Mouse (Mus musculus): ENCODE results near the gene Klhl32. TPM values are rescaled to one million over a fixed set of nuclear protein-coding genes. Genes with fewer than 3 reads are reported as not detected.

Klhl32 gene
- polyA plus RNA-seq, 1 experiment, result not detected

DNA sequence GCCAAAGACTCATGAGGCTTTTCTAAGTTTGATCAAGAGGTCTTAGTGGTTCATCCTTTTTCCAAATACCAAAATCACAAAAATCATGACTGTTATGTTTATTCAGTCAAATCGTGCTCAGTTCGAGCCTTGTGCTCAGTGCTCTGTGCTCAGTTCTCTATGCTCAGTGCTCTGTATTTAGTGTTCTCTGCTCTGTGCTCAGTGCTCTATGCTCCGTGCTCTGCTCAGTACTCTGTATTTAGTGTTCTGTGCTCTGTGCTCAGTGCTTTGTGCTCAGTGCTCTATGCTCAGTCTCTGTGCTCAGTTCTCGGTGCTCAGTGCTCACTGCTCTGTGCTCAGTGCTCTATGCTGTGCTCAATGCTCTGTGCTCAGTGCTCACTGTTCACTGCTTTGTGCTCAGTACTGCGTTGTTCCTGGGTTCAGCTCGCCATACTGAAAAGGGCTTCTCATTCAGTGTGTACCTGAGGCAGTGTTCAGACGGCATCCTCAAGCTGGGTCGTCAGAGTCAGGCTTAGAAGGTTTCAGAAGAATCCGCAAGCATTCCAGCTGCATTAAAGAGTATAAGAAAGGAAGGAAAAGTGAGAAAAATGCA lies 50.5 kb downstream of the Klhl32 start:
- TF ChIP-seq GATA1 (IDR thresholded peaks at IDR 0.05; ENCODE audit: low read length), result no peak

DNA sequence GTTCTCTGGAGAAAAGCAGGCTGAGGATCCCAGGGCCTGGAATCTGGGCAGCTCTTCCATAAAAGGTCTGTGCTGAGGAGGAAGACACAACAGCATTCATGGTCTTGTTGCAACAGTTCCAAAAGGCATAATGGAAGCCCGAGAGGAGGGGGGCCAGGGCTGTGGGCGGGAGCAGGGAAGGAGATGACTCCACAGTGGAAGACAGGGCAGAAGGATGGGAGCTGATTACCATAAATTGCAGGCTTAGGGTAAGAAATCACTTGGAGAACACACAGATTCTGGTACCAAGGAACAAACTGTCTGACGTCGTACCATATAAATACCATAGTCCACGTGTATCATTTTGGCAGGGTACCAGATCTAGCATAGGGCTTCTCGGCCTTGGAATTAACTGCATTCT lies 51.9 kb downstream of the Klhl32 start:
- no peak for TF ChIP-seq GATA1 (IDR thresholded peaks at IDR 0.05; ENCODE audit: low read length)

DNA sequence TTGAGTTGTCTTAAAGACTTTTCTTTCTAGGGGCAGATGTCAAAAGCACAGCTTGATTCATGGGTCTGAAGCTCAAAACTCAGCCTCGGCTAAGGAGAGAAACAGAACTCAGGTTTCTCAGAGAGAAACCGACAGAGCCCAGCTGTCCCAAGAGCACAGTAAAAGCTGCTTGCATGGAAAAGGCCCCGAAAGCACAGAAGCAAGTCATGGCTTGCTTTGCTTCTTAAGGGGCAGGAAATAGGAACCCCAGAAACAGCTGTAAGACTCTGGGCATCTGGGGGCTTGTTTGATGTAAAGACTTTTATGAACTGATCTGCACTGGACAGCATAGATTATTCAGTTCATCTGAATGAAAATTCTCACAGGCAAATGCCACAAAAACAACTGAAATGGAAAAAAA lies 53.1 kb downstream of the Klhl32 start:
- TF ChIP-seq GATA1 (IDR thresholded peaks at IDR 0.05; ENCODE audit: low read length), result no peak

DNA sequence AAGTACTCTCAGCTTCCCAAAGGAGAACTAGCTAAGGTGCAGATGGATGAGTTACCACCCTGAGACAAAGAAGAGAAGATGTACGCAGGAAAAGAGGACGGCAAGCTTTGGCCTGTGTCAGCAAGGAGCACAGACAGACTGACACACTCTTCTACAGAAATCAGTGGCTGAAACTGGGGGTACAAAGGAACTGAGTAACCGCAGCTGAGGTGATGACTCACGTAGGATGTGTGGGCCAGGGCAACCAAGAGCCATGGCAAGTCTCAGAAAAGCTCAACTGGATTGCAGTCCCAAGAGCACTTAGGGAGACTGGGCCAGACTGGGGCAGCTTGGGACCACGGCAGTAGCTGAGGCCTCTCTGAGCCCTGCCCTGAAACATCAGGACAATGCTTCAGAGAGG lies 53.6 kb downstream of the Klhl32 start:
- TF ChIP-seq GATA1 (IDR thresholded peaks at IDR 0.05; ENCODE audit: low read length), result no peak

DNA sequence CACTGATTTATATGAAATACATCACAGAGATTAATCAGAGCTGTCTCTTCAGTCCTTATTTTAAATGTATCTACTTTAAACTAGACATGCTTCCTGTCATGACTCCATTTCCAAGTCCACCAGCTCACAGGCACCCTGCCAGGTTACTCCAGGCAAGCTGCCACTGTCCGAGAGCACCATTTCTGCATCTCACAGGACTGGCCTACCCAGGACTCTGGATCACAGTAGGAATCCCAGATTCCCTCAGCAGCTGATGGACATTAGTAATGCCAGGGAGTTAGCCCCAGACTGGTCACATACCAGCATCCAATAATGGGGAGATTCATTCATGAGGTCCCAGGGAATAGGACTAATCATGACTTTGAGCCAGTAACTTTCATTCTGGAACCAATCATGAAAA lies 54.7 kb downstream of the Klhl32 start:
- no peak for TF ChIP-seq GATA1 (IDR thresholded peaks at IDR 0.05; ENCODE audit: low read length)

DNA sequence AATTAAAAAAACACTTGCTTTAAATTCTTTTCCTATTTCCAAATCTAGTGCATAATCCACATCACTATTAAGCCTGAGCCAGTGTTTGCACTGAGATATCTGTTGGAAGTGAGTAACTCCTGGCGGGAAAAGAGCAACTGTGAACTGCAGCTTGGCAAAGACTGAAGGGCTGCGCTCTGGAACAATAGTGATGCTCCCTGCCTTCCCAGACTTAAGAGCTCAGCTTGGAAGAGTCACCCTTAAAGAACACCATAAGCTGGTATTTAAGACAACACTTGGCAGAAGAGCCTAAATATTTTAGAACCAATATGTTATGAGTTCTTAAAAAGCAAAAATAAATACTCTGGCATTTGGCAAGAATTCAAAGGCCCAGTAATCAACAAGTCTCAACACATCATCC lies 55.7 kb downstream of the Klhl32 start:
- no peak for TF ChIP-seq GATA1 (IDR thresholded peaks at IDR 0.05; ENCODE audit: low read length)

DNA sequence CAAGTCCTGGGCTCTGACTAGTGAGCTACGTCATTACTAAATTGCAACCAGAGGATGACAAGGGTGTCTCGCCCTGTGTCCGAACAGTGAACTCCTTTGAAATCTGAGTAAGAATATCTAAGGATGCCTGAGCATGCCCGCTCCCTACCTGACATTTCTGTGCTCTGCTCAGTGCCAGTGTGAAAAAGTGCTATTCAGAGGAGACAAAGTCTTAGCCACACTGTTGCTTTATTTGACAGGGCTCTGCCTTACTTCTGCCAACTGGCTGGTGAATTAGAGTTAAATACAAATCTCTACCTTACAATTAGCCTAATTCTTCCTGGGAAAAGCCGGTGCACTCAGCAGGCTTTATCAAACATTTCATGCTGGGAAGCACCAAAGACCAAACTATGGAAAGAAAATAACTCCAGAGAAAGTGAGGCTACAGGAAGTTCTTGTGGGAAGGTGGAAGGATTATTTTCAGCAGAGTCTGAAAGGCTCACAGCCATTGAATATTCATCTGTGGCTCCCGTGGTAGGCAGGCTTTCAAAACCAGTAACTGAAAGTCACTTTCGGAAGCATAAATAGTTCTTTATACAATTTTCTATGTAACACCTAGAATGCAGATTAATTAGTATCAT lies 57.1 kb downstream of the Klhl32 start:
- no peak for TF ChIP-seq GATA1 (IDR thresholded peaks at IDR 0.05; ENCODE audit: low read length)

DNA sequence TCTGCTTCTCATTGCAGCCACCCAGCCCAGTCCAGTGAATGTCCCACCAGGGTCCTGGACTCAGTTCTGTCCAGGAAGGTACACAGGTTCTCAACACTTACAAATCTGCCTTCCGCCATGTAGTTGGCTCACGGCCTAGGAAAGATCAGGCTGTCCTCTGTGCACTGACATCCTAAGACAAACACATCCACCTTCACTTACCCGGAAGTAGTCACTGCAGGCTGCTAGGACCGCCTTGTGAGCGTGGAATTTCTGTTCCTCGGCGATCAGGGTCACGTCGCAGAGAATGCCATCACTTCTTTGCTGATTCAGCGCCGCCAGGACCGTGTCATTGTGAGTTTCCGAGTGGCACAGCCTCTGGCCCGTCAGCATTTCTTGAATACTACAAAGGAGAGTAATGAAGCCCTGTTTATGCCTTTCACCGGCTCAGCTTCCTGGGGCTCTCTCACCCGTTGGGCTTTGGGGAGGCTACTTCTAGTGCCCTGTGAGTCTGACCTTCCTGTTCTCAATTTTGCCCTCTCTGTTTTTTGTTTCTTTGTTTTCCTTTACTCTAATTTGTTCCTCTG lies 58.4 kb downstream of the Klhl32 start:
- TF ChIP-seq GATA1 (IDR thresholded peaks at IDR 0.05; ENCODE audit: low read length), result no peak

DNA sequence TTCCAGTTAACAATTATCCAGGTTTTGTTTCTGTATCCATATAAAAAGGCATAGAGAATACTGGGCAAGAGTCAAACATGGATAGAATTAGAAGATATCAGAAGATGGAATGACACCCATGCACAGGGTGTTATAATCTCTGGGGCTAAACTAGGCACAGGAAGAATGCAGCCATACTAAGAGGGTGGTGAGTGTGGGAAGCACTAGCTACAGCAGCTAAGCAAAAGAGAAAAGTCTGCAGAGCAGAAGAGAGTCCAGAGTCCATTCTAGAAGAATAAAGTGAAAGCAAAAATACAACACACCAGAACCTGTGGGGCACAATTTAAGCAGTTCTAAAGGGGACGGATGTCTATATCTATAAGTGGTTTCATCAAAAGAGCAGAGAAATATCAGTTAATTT lies 61.6 kb downstream of the Klhl32 start:
- TF ChIP-seq GATA1 (IDR thresholded peaks at IDR 0.05; ENCODE audit: low read length), result no peak

DNA sequence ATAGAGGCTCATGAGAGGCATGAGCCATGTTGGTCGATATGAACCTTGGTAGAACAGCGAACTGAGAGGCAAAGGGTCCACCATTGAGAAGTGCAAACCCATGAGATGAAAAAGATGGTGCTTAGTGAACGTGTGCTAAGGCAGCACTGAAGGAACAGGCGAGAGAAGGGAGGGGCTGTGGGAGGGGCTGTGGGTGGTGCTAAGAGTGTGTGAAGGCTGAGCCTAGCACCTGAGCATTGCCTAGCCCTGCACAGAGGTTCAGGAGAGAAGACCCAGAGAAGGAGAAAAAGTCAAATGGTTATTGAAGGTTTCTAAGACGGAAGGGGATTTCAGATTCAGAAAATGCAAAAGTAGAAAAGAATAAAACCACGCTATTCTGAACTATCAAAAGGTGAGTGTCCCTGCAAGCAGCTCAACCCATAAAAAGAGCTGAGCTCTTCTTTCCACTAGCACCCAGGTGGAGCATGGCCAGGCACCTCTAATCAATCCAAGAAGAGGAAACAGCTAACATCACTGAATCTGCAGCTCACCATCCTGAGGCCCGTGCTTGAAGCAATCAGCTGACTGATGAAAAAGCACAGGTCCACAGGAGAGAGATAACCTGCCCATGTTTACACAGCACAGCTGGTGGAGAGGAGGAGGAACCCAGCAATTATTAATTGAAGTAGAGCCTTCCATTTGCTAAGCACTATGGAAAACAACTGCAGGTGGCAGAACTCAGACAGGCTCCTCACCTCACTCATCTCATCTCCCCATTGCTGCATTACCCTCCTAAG lies 65.0 kb downstream of the Klhl32 start:
- TF ChIP-seq GATA1 (IDR thresholded peaks at IDR 0.05; ENCODE audit: low read length), result no peak

DNA sequence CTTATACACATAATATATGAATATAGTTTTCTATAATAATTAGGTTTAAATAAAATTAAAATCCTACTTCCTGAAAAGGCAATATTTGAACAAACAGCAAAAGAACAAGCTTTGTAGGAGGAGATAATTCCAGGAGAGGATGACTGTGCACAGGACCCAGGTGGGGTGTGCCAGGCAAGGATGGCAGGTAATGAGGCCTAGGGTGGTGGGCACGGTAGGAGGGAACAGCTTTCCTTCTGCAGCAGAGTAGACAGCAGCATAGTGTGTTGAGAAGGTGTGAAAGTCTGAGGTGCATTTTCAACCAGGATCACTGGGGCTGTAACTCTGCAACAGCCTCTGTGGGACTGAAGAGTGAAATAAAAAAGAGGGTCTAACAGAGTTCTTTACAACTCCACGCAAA lies 85.0 kb downstream of the Klhl32 start:
- no peak for TF ChIP-seq GATA1 (IDR thresholded peaks at IDR 0.05; ENCODE audit: low read length)

DNA sequence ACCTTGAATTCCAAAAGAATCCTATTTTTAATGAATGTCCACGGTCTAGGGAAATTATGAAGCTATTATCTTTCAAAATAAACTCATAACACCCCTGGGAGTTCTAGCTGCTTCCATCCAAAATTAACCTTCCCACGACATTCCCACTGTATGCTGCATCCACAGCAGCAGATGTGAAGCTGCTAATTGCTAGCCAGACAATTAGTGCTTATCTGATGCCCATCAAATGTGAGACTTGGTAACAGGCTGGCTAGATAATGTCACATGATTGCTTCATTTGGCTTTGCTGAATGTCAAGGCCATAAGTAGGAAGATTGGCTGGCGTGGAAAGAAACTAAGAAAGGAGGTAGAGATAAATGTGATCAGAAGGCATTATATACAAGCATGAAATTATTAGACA lies 85.5 kb downstream of the Klhl32 start:
- no peak for TF ChIP-seq GATA1 (IDR thresholded peaks at IDR 0.05; ENCODE audit: low read length)

DNA sequence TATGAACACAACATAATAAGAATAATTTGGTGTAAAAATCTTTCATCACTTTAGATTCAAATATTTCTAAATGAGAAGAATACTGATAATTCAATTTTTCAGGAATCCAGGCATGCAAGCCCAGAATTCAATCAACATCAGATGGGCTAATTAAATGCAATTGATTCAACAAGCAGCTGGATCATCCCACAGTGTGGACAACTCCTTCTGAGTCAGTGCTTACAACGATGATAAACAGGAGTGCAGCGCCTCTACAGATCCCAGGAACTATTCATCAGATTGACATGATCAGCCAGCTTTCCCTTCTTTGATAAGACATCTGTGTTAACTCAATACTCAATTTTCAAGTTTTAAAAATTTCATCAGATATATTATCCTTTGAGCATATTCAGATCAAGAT lies 86.4 kb downstream of the Klhl32 start:
- TF ChIP-seq GATA1 (IDR thresholded peaks at IDR 0.05; ENCODE audit: low read length), result no peak

DNA sequence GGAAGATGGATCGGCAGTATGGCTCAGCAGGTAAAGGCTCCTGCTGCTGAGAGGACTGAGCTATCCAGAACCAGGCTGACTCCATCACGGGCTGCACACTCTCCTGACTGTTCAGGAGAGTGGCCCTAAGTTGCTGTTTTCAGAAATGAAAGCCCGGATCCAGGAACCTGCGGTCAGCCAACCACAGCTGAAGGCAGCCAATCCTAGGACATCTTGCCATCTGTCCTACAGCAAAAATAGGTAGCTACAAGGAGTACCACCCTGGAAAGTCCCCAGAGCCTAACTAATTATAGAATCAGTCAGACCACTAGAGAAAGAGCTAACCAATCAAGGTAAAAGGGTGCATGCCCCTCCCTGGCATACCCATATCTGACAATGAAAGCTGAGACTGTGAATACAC lies 87.5 kb downstream of the Klhl32 start:
- TF ChIP-seq GATA1 (IDR thresholded peaks at IDR 0.05; ENCODE audit: low read length), result no peak

DNA sequence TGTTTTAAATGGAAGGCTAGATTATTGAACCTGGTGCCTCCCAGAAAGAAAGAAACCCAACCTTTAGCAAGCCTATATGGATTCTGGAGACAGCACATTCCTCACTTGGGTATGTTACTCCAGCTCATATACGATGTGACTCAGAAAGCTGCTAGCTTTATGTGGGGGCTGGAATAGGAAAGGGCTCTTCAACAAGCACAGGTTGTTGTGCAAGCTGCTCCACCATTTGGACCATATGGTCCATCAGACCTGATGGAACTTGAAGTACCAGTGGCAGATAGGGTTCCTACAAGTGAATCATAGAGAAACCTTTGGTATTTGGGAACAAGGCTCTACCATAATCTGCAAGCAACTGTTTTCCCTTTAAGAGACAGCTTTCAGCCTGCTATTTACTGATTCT lies 92.0 kb downstream of the Klhl32 start:
- no peak for TF ChIP-seq GATA1 (IDR thresholded peaks at IDR 0.05; ENCODE audit: low read length)

DNA sequence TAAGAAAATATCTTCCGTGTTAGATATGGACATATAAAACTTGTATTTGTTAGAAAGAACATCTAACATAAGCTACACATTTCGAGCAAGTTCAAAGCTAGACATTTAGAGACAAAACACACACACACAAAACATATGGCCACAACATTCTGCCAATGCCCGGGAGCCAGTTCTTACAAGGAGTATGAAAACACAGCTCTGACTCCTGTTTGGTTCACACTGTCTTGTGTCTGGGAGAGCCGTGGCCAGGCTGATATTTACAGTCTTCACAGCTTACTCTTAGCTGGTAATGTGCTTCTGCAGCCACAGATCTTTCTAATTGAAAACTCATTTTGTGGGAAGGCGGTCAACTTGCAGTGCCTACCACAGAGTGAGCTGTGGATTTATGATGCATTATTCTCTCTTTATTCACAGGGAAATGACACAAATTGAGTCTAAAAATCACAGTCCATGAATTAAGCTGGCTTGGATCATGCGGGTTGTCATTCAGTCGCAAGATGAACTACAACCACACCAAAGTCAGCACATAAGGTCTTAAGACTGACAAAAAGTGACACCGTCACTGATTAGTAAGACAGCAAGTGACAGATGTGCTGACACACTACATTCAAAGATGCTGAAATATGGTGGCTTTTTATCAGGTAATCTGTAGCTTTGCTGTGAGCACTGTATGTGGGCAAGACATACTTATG lies 98.3 kb downstream of the Klhl32 start:
- no peak for TF ChIP-seq GATA1 (IDR thresholded peaks at IDR 0.05; ENCODE audit: low read length)
